Mouse (Mus musculus): ENCODE data around the gene Bcl2. TPM values are rescaled to one million over a fixed set of nuclear protein-coding genes. Genes with fewer than 3 reads are reported as not detected.
A peak's percentile ranks its signal among the peaks of the same experiment; 100 is the strongest.

Bcl2 gene
- total and polyA plus RNA-seq, 3 experiments = 30.9 to 87.0 (median 38.8) TPM

DNA sequence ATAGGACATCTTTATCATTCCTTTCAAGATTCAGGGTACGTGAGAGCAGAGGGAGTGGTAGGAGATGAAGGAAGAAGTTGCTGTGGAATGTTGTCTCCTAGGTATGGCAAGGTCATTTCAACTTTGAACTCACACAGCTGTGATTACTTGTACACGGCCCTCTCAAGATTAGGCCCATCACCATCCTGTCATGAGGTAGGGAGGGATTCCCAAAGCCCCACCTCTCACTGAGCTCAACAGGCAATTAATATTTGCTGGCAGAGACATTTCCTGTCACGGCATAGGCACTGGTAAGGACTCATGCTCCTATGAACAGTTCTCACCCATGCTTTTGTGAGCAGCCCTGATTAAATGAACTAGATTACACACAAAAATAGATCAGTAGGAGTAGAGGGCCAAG, 80.9 kb downstream of the Bcl2 start:
- Histone ChIP-seq H3K9me3 (replicated peaks; ENCODE audit: insufficient read depth, low read length) (no peaks in the 10 kb centered on the region), H3K36me3 (ENCODE audit: control insufficient read depth in 1 of 2, insufficient read depth in 2 of 2, low read length in 2 of 2) (peaks cover 0 to 19% of the 10 kb centered on the region in 2 experiments; a peak in 2 of 4 replicates), H3K9ac (ENCODE audit: control insufficient read depth, low read depth, low read length, poor library complexity, severe bottlenecking) (no peak overlapping the region), H3K4me3 (ENCODE audit: control insufficient read depth in 1 of 2, insufficient read depth in 1 of 2, low read depth in 2 of 2, low read length in 2 of 2) (no peak overlapping the region), H3K79me2 (ENCODE audit: control insufficient read depth, insufficient read depth, low read length, poor library complexity) (peaks cover 6% of the 10 kb centered on the region), H3K27ac (ENCODE audit: control insufficient read depth, low read depth, low read length) (no peak overlapping the region), H3K4me1 (ENCODE audit: control insufficient read depth in 1 of 2, insufficient read depth in 2 of 2, low read length in 2 of 2) (peaks cover 14 to 16% of the 10 kb centered on the region in 2 experiments), H3K27me3 (ENCODE audit: control insufficient read depth in 1 of 2, insufficient read depth in 2 of 2, low read length in 2 of 2) (no peaks in the 10 kb centered on the region)
- no peak for TF ChIP-seq CHD1 (IDR thresholded peaks at IDR 0.05; ENCODE audit: low read depth, low read length)
- no peak for TF ChIP-seq POLR2A (IDR thresholded peaks at IDR 0.05; ENCODE audit: control insufficient read depth in 1 of 2, insufficient read depth in 1 of 2, low read depth in 1 of 2, low read length in 2 of 2, poor library complexity in 1 of 2)
- no peak for TF ChIP-seq ETS1 (IDR thresholded peaks at IDR 0.05; ENCODE audit: low read depth, low read length)
- no peak for TF ChIP-seq MEF2A (IDR thresholded peaks at IDR 0.05; ENCODE audit: extremely low read depth, insufficient replicate concordance, low read depth, low read length, poor library complexity, severe bottlenecking)
- TF ChIP-seq MYB (IDR thresholded peaks at IDR 0.05; ENCODE audit: low read depth, low read length) = no peak
- TF ChIP-seq SIN3A (IDR thresholded peaks at IDR 0.05; ENCODE audit: low read length) = no peak
- TF ChIP-seq USF1 (IDR thresholded peaks at IDR 0.05; ENCODE audit: low read depth, low read length) = no peak
- no peak for TF ChIP-seq TCF12 (IDR thresholded peaks at IDR 0.05; ENCODE audit: low read depth, low read length)
- no peak for TF ChIP-seq NELFE (IDR thresholded peaks at IDR 0.05; ENCODE audit: low read depth, low read length)
- TF ChIP-seq SMC3 (IDR thresholded peaks at IDR 0.05; ENCODE audit: low read depth, low read length) = no peak
- DNase-seq (ENCODE audit: low read depth, low spot score) = no peak

DNA sequence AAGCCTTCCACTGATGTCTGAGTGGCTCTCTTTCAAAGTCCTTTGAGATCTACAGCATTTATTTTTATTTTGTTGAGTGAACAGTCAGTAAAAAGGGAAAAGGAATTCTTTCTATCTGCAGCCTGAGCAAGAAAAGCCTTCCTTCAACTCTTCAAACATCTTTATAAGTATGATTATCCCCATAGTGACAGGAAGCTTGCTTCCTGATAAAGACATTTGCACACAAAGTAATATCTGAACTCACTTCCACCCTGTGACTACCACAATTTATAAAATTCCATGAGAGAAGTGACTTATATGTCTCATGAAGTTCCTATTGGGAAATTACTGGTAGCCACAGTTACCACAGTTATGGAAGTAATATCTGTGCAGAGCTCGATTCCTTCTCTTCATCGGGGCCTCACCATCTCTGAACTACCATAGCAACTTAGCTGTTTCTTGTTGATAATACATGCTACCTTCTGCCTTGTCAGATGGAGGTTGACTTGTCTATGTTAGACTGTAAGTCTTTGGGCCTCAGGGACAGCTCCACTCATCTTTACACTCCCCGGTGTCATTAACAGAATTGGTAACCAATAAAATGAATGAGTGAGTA, 82.1 kb downstream of the Bcl2 start:
- Histone ChIP-seq H3K79me2 (ENCODE audit: control insufficient read depth, insufficient read depth, low read length, poor library complexity) (peaks cover 8% of the 10 kb centered on the region), H3K27me3 (ENCODE audit: control insufficient read depth in 1 of 2, insufficient read depth in 2 of 2, low read length in 2 of 2) (no peaks in the 10 kb centered on the region), H3K36me3 (ENCODE audit: control insufficient read depth in 1 of 2, insufficient read depth in 2 of 2, low read length in 2 of 2) (peaks cover 0 to 26% of the 10 kb centered on the region in 2 experiments; a peak in 2 of 4 replicates), H3K9ac (ENCODE audit: control insufficient read depth, low read depth, low read length, poor library complexity, severe bottlenecking) (no peak overlapping the region), H3K27ac (ENCODE audit: control insufficient read depth, low read depth, low read length) (peak overlapping the region; percentile 23; the same call in 1 of the 2 replicates), H3K9me3 (replicated peaks; ENCODE audit: insufficient read depth, low read length) (no peaks in the 10 kb centered on the region), H3K4me3 (ENCODE audit: control insufficient read depth in 1 of 2, insufficient read depth in 1 of 2, low read depth in 2 of 2, low read length in 2 of 2) (no peak overlapping the region), H3K4me1 (ENCODE audit: control insufficient read depth in 1 of 2, insufficient read depth in 2 of 2, low read length in 2 of 2) (peaks cover 17 to 22% of the 10 kb centered on the region in 2 experiments)
- TF ChIP-seq BHLHE40 (IDR thresholded peaks at IDR 0.05; ENCODE audit: borderline replicate concordance, low read depth, low read length) = no peak
- TF ChIP-seq MEF2A (IDR thresholded peaks at IDR 0.05; ENCODE audit: extremely low read depth, insufficient replicate concordance, low read depth, low read length, poor library complexity, severe bottlenecking) = no peak
- TF ChIP-seq TCF12 (IDR thresholded peaks at IDR 0.05; ENCODE audit: low read depth, low read length) = 0 out of 2 replicates have a peak, but pooled peaks have one; percentile 16
- TF ChIP-seq GATA1 (IDR thresholded peaks at IDR 0.05; ENCODE audit: low read depth, low read length) = peak; percentile 84
- no peak for TF ChIP-seq TAL1 (IDR thresholded peaks at IDR 0.05; ENCODE audit: low read length)
- TF ChIP-seq GABPA (IDR thresholded peaks at IDR 0.05; ENCODE audit: low read depth, low read length) = no peak
- peak; percentile 65 for TF ChIP-seq ETS1 (IDR thresholded peaks at IDR 0.05; ENCODE audit: low read depth, low read length)
- no peak for TF ChIP-seq RAD21 (IDR thresholded peaks at IDR 0.05; ENCODE audit: low read depth, low read length)
- peak; percentile 67; the same call in 1 of the 2 replicates for TF ChIP-seq MXI1 (IDR thresholded peaks at IDR 0.05; ENCODE audit: low read depth, low read length)
- TF ChIP-seq CHD1 (IDR thresholded peaks at IDR 0.05; ENCODE audit: low read depth, low read length) = no peak
- TF ChIP-seq USF2 (IDR thresholded peaks at IDR 0.05; ENCODE audit: borderline replicate concordance in 1 of 2, insufficient read depth in 1 of 2, low read depth in 1 of 2, low read length in 2 of 2) = no peak
- TF ChIP-seq ELF1 (IDR thresholded peaks at IDR 0.05; ENCODE audit: low read depth, low read length) = peak; percentile 40; the same call in 1 of the 2 replicates
- TF ChIP-seq RCOR1 (IDR thresholded peaks at IDR 0.05; ENCODE audit: low read depth, low read length) = no peak
- TF ChIP-seq EP300 (IDR thresholded peaks at IDR 0.05; ENCODE audit: low read depth in 1 of 2, low read length in 2 of 2) = peak; percentile 63 to 85
- no peak for TF ChIP-seq MAFK (IDR thresholded peaks at IDR 0.05; ENCODE audit: borderline replicate concordance, low read depth, low read length)
- TF ChIP-seq MAZ (IDR thresholded peaks at IDR 0.05; ENCODE audit: low read depth, low read length) = no peak
- TF ChIP-seq ZNF384 (IDR thresholded peaks at IDR 0.05; ENCODE audit: low read depth, low read length) = no peak
- no peak for TF ChIP-seq POLR2A (IDR thresholded peaks at IDR 0.05; ENCODE audit: control insufficient read depth in 1 of 2, insufficient read depth in 1 of 2, low read depth in 1 of 2, low read length in 2 of 2, poor library complexity in 1 of 2)
- no peak for TF ChIP-seq MYC (IDR thresholded peaks at IDR 0.05; ENCODE audit: low read depth, low read length)
- TF ChIP-seq HCFC1 (IDR thresholded peaks at IDR 0.05; ENCODE audit: low read depth, low read length) = no peak
- no peak for TF ChIP-seq CHD2 (IDR thresholded peaks at IDR 0.05; ENCODE audit: low read length)
- TF ChIP-seq SIN3A (IDR thresholded peaks at IDR 0.05; ENCODE audit: low read length) = peak; percentile 70
- no peak for TF ChIP-seq ZC3H11A (IDR thresholded peaks at IDR 0.05; ENCODE audit: low read depth, low read length)
- TF ChIP-seq POLR2AphosphoS2 (IDR thresholded peaks at IDR 0.05; ENCODE audit: low read length) = no peak
- TF ChIP-seq MAX (IDR thresholded peaks at IDR 0.05; ENCODE audit: low read length) = no peak
- DNase-seq (ENCODE audit: low read depth, low spot score) = peak; percentile 64
